Mouse (Mus musculus) kidney, adult 2 months (tissue): Measurements from ENCODE around the gene Tenm1. TPM values are rescaled to one million over a fixed set of nuclear protein-coding genes. Genes with fewer than 3 reads are reported as not detected.

Experiments
- DNase-seq: peaks from one replicate; pipeline ENCODE4 v3.0.0; 2021
- H3K27ac ChIP-seq: fragments of 200-500 bp; 2 replicates; pipeline ENCODE4 v1.5.1; 2012; ENCODE audit warnings: low read depth, low read length, control low read depth, inconsistent platforms; ENCODE audit not compliant: insufficient read depth
- H3K27me3 ChIP-seq: fragments of 200-500 bp; replicated peaks from 2 replicates; pipeline ENCODE4 v1.6.1; 2012; ENCODE audit warnings: mild to moderate bottlenecking, moderate library complexity, low read length, inconsistent platforms; ENCODE audit not compliant: control insufficient read depth, insufficient read depth
- H3K36me3 ChIP-seq: fragments of 200-500 bp; 2 replicates; pipeline ENCODE4 v1.6.1; 2012; ENCODE audit warnings: mild to moderate bottlenecking, moderate library complexity, low read length, inconsistent platforms; ENCODE audit not compliant: control insufficient read depth, insufficient read depth
- H3K4me1 ChIP-seq: fragments of 200-500 bp; 2 replicates; pipeline ENCODE4 v1.6.1; 2011; ENCODE audit warnings: low read length; ENCODE audit not compliant: control insufficient read depth, insufficient read depth
- H3K4me3 ChIP-seq: fragments of 200-500 bp; 2 replicates; pipeline ENCODE4 v1.5.1; 2011; ENCODE audit warnings: mild to moderate bottlenecking, low read depth, low read length, control low read depth; ENCODE audit not compliant: insufficient read depth
- CTCF ChIP-seq: fragments of 200-500 bp; conservative IDR thresholded peaks from 2 replicates; pipeline ENCODE4 v1.5.1; 2011; ENCODE audit warnings: low read depth, mild to moderate bottlenecking, control low read depth, low read length, moderate library complexity, mixed read lengths; ENCODE audit not compliant: insufficient read depth, insufficient read length
- POLR2A ChIP-seq: fragments of 200-500 bp; IDR thresholded peaks from one replicate; pipeline ENCODE4 v1.6.1; 2011; ENCODE audit warnings: low read depth, low read length, control low read depth
- WGBS: fragments of 180-500 bp; shearing (Covaris S2); methylation state at CpG from one replicate; pipeline ENCODE4 v1.1.7; 2018; 5-methylcytosine and 5-hydroxymethylcytosine counted together
- polyA plus RNA-seq: library from polyadenylated mRNA; depleted of rRNA; stranded (reverse); fragments of >200 nt; gene quantifications from 2 replicates; pipeline ENCODE4 v1.2.3, GENCODE M21; 2012

The Tenm1 gene
- polyA plus RNA-seq, 1 experiment, result not detected

GRCm38 (mm10) chrX:42973562-42973961 lies 455.4 kb downstream of the Tenm1 start:
- H3K36me3 ChIP-seq, result no peaks in the 10 kb centered on the region
- 0% methylated on average over 1 of the region's 1 CpGs for WGBS
- TF ChIP-seq POLR2A (no peak), CTCF (0 out of 2 replicates have a peak, but pooled peaks have one; percentile 3)
- peak; percentile 0 for DNase-seq
- no peak overlapping the region for H3K4me3 ChIP-seq
- H3K4me1 ChIP-seq, result no peaks in the 10 kb centered on the region
- no peaks in the 10 kb centered on the region for H3K27me3 ChIP-seq
- H3K27ac ChIP-seq, result no peak overlapping the region

- H3K36me3 ChIP-seq, result no peaks in the 10 kb centered on the region
- WGBS, result 66% methylated on average over 5 of the region's 5 CpGs
These were observed 461.3 kb downstream of the Tenm1 start for GRCm38 (mm10) chrX:42967611-42968010.

GRCm38 (mm10) chrX:42861731-42862130 lies 567.2 kb downstream of the Tenm1 start:
- Histone ChIP-seq H3K27me3 (no peaks in the 10 kb centered on the region), H3K4me3 (no peak overlapping the region), H3K4me1 (no peaks in the 10 kb centered on the region), H3K36me3 (no peaks in the 10 kb centered on the region), H3K27ac (no peak overlapping the region)
- no peak for DNase-seq
- TF ChIP-seq CTCF (no peak), POLR2A (no peak)
- 72% methylated on average over 1 of the region's 1 CpGs for WGBS

More at GRCm38 (mm10) chrX:42967611-42968010, 461.3 kb downstream of the Tenm1 start:
- H3K4me3 ChIP-seq, result no peak overlapping the region
- H3K27ac ChIP-seq, result no peak overlapping the region
- no peaks in the 10 kb centered on the region for H3K27me3 ChIP-seq
- H3K4me1 ChIP-seq, result no peaks in the 10 kb centered on the region
- TF ChIP-seq POLR2A (no peak), CTCF (no peak)
- DNase-seq, result no peak

- 38% methylated on average over 4 of the region's 4 CpGs for WGBS
- no peak overlapping the region for H3K4me3 ChIP-seq
- H3K27ac ChIP-seq, result no peak overlapping the region
- TF ChIP-seq POLR2A (no peak), CTCF (no peak)
- no peaks in the 10 kb centered on the region for H3K36me3 ChIP-seq
- no peaks in the 10 kb centered on the region for H3K27me3 ChIP-seq
- DNase-seq, result no peak
- H3K4me1 ChIP-seq, result no peaks in the 10 kb centered on the region
These were observed 647.4 kb downstream of the Tenm1 start for GRCm38 (mm10) chrX:42781566-42781965.

- Histone ChIP-seq H3K27me3 (no peaks in the 10 kb centered on the region), H3K4me3 (no peak overlapping the region), H3K36me3 (no peaks in the 10 kb centered on the region), H3K27ac (no peak overlapping the region), H3K4me1 (no peaks in the 10 kb centered on the region)
- no peak for TF ChIP-seq CTCF
- no peak for TF ChIP-seq POLR2A
- 95% methylated on average over 3 of the region's 3 CpGs for WGBS
- no peak for DNase-seq
These were observed 710.7 kb downstream of the Tenm1 start for GRCm38 (mm10) chrX:42718078-42718785.

GRCm38 (mm10) chrX:42700291-42700690 lies 728.6 kb downstream of the Tenm1 start:
- 49% methylated on average over 3 of the region's 3 CpGs for WGBS
- TF ChIP-seq POLR2A (no peak), CTCF (no peak)
- no peaks in the 10 kb centered on the region for H3K4me1 ChIP-seq
- no peak overlapping the region for H3K4me3 ChIP-seq
- H3K36me3 ChIP-seq, result no peaks in the 10 kb centered on the region
- DNase-seq, result no peak
- no peak overlapping the region for H3K27ac ChIP-seq
- no peaks in the 10 kb centered on the region for H3K27me3 ChIP-seq

- TF ChIP-seq CTCF (no peak), POLR2A (no peak)
- no peaks in the 10 kb centered on the region for H3K4me1 ChIP-seq
- 76% methylated on average over 3 of the region's 3 CpGs for WGBS
These were observed 781.8 kb downstream of the Tenm1 start for GRCm38 (mm10) chrX:42647131-42647530.

More at GRCm38 (mm10) chrX:42647131-42647530, 781.8 kb downstream of the Tenm1 start:
- no peak for DNase-seq
- H3K4me3 ChIP-seq, result no peak overlapping the region
- no peaks in the 10 kb centered on the region for H3K27me3 ChIP-seq
- H3K36me3 ChIP-seq, result no peaks in the 10 kb centered on the region
- no peak overlapping the region for H3K27ac ChIP-seq
